Mouse (Mus musculus) midbrain, embryonic 14.5 days (tissue): ENCODE measurements around the gene Mcu. TPM values are rescaled to one million over a fixed set of nuclear protein-coding genes. Genes with fewer than 3 reads are reported as not detected.
A peak's percentile ranks its signal among the peaks of the same experiment; 100 is the strongest.

ENCODE experiments used
- ATAC-seq: fragments of 200-750 bp; cut with Nextera tagmentation; 2 replicates; pipeline ENCODE4 v1.8.0; 2017; ENCODE audit warnings: moderate number of reproducible peaks, moderate library complexity; ENCODE audit not compliant: low FRiP score, low TSS enrichment
- DNase-seq: peaks from one replicate; pipeline ENCODE4 v3.0.0-alpha.2; 2015
- H3K27ac ChIP-seq: fragments of 300-500 bp; sonication (generic); replicated peaks from 2 replicates; pipeline ENCODE4 v1.5.1; 2014; ENCODE audit warnings: mild to moderate bottlenecking, low read depth, low read length, moderate library complexity
- H3K27me3 ChIP-seq: fragments of 300-500 bp; sonication (generic); 2 replicates; pipeline ENCODE4 v1.6.1; 2014; ENCODE audit warnings: low read length, control low read depth, mixed read lengths; ENCODE audit not compliant: control insufficient read depth, insufficient read depth
- H3K36me3 ChIP-seq: fragments of 300-500 bp; sonication (generic); 2 replicates; pipeline ENCODE4 v1.6.1; 2014; ENCODE audit warnings: low read length, control low read depth; ENCODE audit not compliant: control insufficient read depth, insufficient read depth
- H3K4me1 ChIP-seq: fragments of 300-500 bp; sonication (generic); 2 replicates; pipeline ENCODE4 v1.6.1; 2014; ENCODE audit warnings: mild to moderate bottlenecking, antibody characterized with exemption, low read length, control low read depth; ENCODE audit not compliant: control insufficient read depth, insufficient read depth
- H3K4me2 ChIP-seq: fragments of 300-500 bp; sonication (generic); 2 replicates; pipeline ENCODE4 v1.6.1; 2014; ENCODE audit warnings: mild to moderate bottlenecking, low read length, moderate library complexity
- H3K4me3 ChIP-seq: fragments of 300-500 bp; sonication (generic); replicated peaks from 2 replicates; pipeline ENCODE4 v1.5.1; 2014; ENCODE audit warnings: low read depth, low read length
- H3K9ac ChIP-seq: fragments of 300-500 bp; sonication (generic); replicated peaks from 2 replicates; pipeline ENCODE4 v1.6.1; 2014; ENCODE audit warnings: mild to moderate bottlenecking, low read length, moderate library complexity
- H3K9me3 ChIP-seq: fragments of 300-500 bp; sonication (generic); 2 replicates; pipeline ENCODE4 v1.6.1; 2016; ENCODE audit warnings: low read length, control low read depth, mixed read lengths; ENCODE audit not compliant: control insufficient read depth
- WGBS: fragments of 180-500 bp; shearing (Covaris S2); extraction: QIAGEN DNeasy Blood & Tissue Kit; methylation state at CpG from one replicate; pipeline ENCODE4 v1.1.7; 2014; 5-methylcytosine and 5-hydroxymethylcytosine counted together
- polyA plus RNA-seq: library from polyadenylated mRNA; unstranded; fragments of >200 nt; fragmentation: Nextera tagmentation; extraction: Ambion mirVana; gene quantifications from 2 replicates; pipeline ENCODE4 v1.2.1, GENCODE M21; 2014

Mcu gene
- polyA plus RNA-seq, 1 experiment from 2014 or later: 24.7 TPM

GRCm38 (mm10) chr10:59621355-59621754 is 4.9 kb upstream of the Mcu start:
- no peak overlapping the region for H3K9ac ChIP-seq
- H3K4me1 ChIP-seq: peaks cover 3% of the 10 kb centered on the region; the same call in 1 of the 2 replicates
- DNase-seq (no peak), ATAC-seq (no peak)
- no peak overlapping the region for H3K4me3 ChIP-seq
- no peaks in the 10 kb centered on the region for H3K36me3 ChIP-seq
- H3K4me2 ChIP-seq: no peak overlapping the region
- no peaks in the 10 kb centered on the region for H3K9me3 ChIP-seq
- H3K27ac ChIP-seq: no peak overlapping the region
- 75% methylated on average over 10 of the region's 10 CpGs for WGBS
- no peaks in the 10 kb centered on the region for H3K27me3 ChIP-seq

GRCm38 (mm10) chr10:59617776-59618175 is 1.3 kb upstream of the Mcu start:
- 93% methylated on average over 7 of the region's 7 CpGs for WGBS
- Histone ChIP-seq H3K4me1 (peaks cover 14% of the 10 kb centered on the region), H3K4me2 (no peak overlapping the region), H3K36me3 (no peaks in the 10 kb centered on the region), H3K9me3 (no peaks in the 10 kb centered on the region), H3K27me3 (no peaks in the 10 kb centered on the region), H3K27ac (no peak overlapping the region), H3K4me3 (no peak overlapping the region), H3K9ac (no peak overlapping the region)
- no peak for DNase-seq
- no peak for ATAC-seq

- peak within 1 kb of the TSS; percentile 92 for H3K27ac ChIP-seq
- ATAC-seq: peak; percentile 80
- peak within 1 kb of the TSS; percentile 85 for H3K4me2 ChIP-seq
- H3K27me3 ChIP-seq: no peaks in the 10 kb centered on the region
- H3K9me3 ChIP-seq: no peaks in the 10 kb centered on the region
- H3K9ac ChIP-seq: peak within 1 kb of the TSS; percentile 88
- H3K4me3 ChIP-seq: peak within 1 kb of the TSS; percentile 84
- peaks cover 14% of the 10 kb centered on the region for H3K4me1 ChIP-seq
- DNase-seq: peak; percentile 79
- WGBS: under 1% methylated on average over 51 of the region's 51 CpGs
- no peaks in the 10 kb centered on the region for H3K36me3 ChIP-seq
Measured at GRCm38 (mm10) chr10:59615981-59616520, 441 bp downstream of the Mcu start, which contains the start of gene Gm10322. Gm10322 (plus strand) TSS chr10:59616063.

GRCm38 (mm10) chr10:59615411-59615810 is 1.1 kb downstream of the Mcu start:
- H3K4me2 ChIP-seq: peak overlapping the region; percentile 85
- no peaks in the 10 kb centered on the region for H3K36me3 ChIP-seq
- H3K27me3 ChIP-seq: no peaks in the 10 kb centered on the region
- 31% methylated on average over 5 of the region's 5 CpGs for WGBS
- peak overlapping the region; percentile 88; the same call in 1 of the 2 replicates for H3K9ac ChIP-seq
- no peak for DNase-seq
- H3K9me3 ChIP-seq: no peaks in the 10 kb centered on the region
- peak overlapping the region; percentile 84 for H3K4me3 ChIP-seq
- no peak for ATAC-seq
- no peak overlapping the region for H3K27ac ChIP-seq
- H3K4me1 ChIP-seq: peaks cover 14% of the 10 kb centered on the region

GRCm38 (mm10) chr10:59614141-59614540 is 2.4 kb downstream of the Mcu start:
- DNase-seq (no peak), ATAC-seq (no peak)
- no peaks in the 10 kb centered on the region for H3K27me3 ChIP-seq
- no peak overlapping the region for H3K9ac ChIP-seq
- no peak overlapping the region for H3K27ac ChIP-seq
- peaks cover 14% of the 10 kb centered on the region for H3K4me1 ChIP-seq
- no peak overlapping the region for H3K4me3 ChIP-seq
- WGBS: 82% methylated on average over 5 of the region's 5 CpGs
- H3K9me3 ChIP-seq: no peaks in the 10 kb centered on the region
- no peak overlapping the region for H3K4me2 ChIP-seq
- H3K36me3 ChIP-seq: no peaks in the 10 kb centered on the region

- Histone ChIP-seq H3K4me1 (peaks cover 14% of the 10 kb centered on the region), H3K4me3 (no peak overlapping the region), H3K27ac (no peak overlapping the region), H3K27me3 (no peaks in the 10 kb centered on the region), H3K9me3 (no peaks in the 10 kb centered on the region), H3K9ac (no peak overlapping the region), H3K4me2 (no peak overlapping the region), H3K36me3 (no peaks in the 10 kb centered on the region)
- no peak for ATAC-seq
- WGBS: 67% methylated on average over 5 of the region's 5 CpGs
- no peak for DNase-seq
Measured at GRCm38 (mm10) chr10:59613276-59613675, 3.2 kb downstream of the Mcu start.

- no peak overlapping the region for H3K4me3 ChIP-seq
- DNase-seq: no peak
- WGBS: 85% methylated on average over 11 of the region's 11 CpGs
- ATAC-seq: no peak
- no peaks in the 10 kb centered on the region for H3K4me1 ChIP-seq
- H3K36me3 ChIP-seq: no peaks in the 10 kb centered on the region
- no peaks in the 10 kb centered on the region for H3K27me3 ChIP-seq
- H3K9ac ChIP-seq: no peak overlapping the region
- no peak overlapping the region for H3K4me2 ChIP-seq
- no peak overlapping the region for H3K27ac ChIP-seq
- H3K9me3 ChIP-seq: no peaks in the 10 kb centered on the region
Measured at GRCm38 (mm10) chr10:59604879-59605464, 11.5 kb downstream of the Mcu start.

- Histone ChIP-seq H3K27me3 (no peaks in the 10 kb centered on the region), H3K4me2 (no peak overlapping the region), H3K27ac (no peak overlapping the region), H3K4me1 (no peaks in the 10 kb centered on the region), H3K9me3 (no peaks in the 10 kb centered on the region), H3K36me3 (no peaks in the 10 kb centered on the region), H3K9ac (no peak overlapping the region), H3K4me3 (no peak overlapping the region)
- DNase-seq (no peak), ATAC-seq (no peak)
- WGBS: 57% methylated on average over 5 of the region's 5 CpGs
Measured at GRCm38 (mm10) chr10:59603843-59604242, 12.6 kb downstream of the Mcu start.

- H3K27ac ChIP-seq: no peak overlapping the region
- no peak overlapping the region for H3K9ac ChIP-seq
- no peaks in the 10 kb centered on the region for H3K27me3 ChIP-seq
- H3K4me1 ChIP-seq: no peaks in the 10 kb centered on the region
- H3K4me3 ChIP-seq: no peak overlapping the region
- WGBS: 80% methylated on average over 14 of the region's 14 CpGs
- no peak for ATAC-seq
- no peaks in the 10 kb centered on the region for H3K9me3 ChIP-seq
- no peak overlapping the region for H3K4me2 ChIP-seq
- no peaks in the 10 kb centered on the region for H3K36me3 ChIP-seq
- no peak for DNase-seq
Measured at GRCm38 (mm10) chr10:59602891-59603290, 13.6 kb downstream of the Mcu start.
